Mouse (Mus musculus) midbrain, embryonic 15.5 days (tissue): ENCODE results near the gene Btbd9. TPM values are rescaled to one million over a fixed set of nuclear protein-coding genes. Genes with fewer than 3 reads are reported as not detected.

Source experiments
- ATAC-seq: fragments of 200-750 bp; cut with Nextera tagmentation; replicated peaks from 2 replicates; pipeline ENCODE4 v1.8.0; 2017; ENCODE audit warnings: moderate TSS enrichment
- H3K27ac ChIP-seq: fragments of 300-500 bp; sonication (generic); 2 replicates; pipeline ENCODE4 v1.5.1; 2015; ENCODE audit warnings: mild to moderate bottlenecking, inconsistent platforms
- H3K27me3 ChIP-seq: fragments of 300-500 bp; sonication (generic); replicated peaks from 2 replicates; pipeline ENCODE4 v1.6.1; 2015; ENCODE audit warnings: inconsistent platforms
- H3K36me3 ChIP-seq: fragments of 300-500 bp; sonication (generic); replicated peaks from 2 replicates; pipeline ENCODE4 v1.6.1; 2015; ENCODE audit warnings: inconsistent platforms
- H3K4me1 ChIP-seq: fragments of 300-500 bp; sonication (generic); 2 replicates; pipeline ENCODE4 v1.6.1; 2015; ENCODE audit warnings: inconsistent platforms
- H3K4me2 ChIP-seq: fragments of 300-500 bp; sonication (generic); 2 replicates; pipeline ENCODE4 v1.6.1; 2015; ENCODE audit warnings: inconsistent platforms, mild to moderate bottlenecking, moderate library complexity
- H3K4me3 ChIP-seq: fragments of 300-500 bp; sonication (generic); 2 replicates; pipeline ENCODE4 v1.5.1; 2015; ENCODE audit warnings: mild to moderate bottlenecking, inconsistent platforms
- H3K9ac ChIP-seq: fragments of 300-500 bp; sonication (generic); 2 replicates; pipeline ENCODE4 v1.6.1; 2015; ENCODE audit warnings: mild to moderate bottlenecking, inconsistent platforms
- H3K9me3 ChIP-seq: fragments of 300-500 bp; sonication (generic); 2 replicates; pipeline ENCODE4 v1.6.1; 2016; ENCODE audit warnings: inconsistent platforms
- WGBS: fragments of 180-500 bp; shearing (Covaris S2); methylation state at CpG from one replicate; pipeline ENCODE4 v1.1.7; 2015; ENCODE audit warnings: mixed read lengths; 5-methylcytosine and 5-hydroxymethylcytosine counted together
- polyA plus RNA-seq: library from polyadenylated mRNA; unstranded; fragments of >200 nt; fragmentation: Nextera tagmentation; extraction: Ambion mirVana; gene quantifications from 2 replicates; pipeline ENCODE4 v1.2.1, GENCODE M21; 2015

Btbd9 gene
- polyA plus RNA-seq, 1 experiment from 2014 or later, result 163 TPM

- Histone ChIP-seq H3K4me2 (no peak overlapping the region), H3K27me3 (no peaks in the 10 kb centered on the region), H3K9me3 (no peaks in the 10 kb centered on the region), H3K9ac (no peak overlapping the region), H3K4me3 (no peak overlapping the region), H3K4me1 (peaks cover 50% of the 10 kb centered on the region), H3K27ac (no peak overlapping the region), H3K36me3 (no peaks in the 10 kb centered on the region)
- ATAC-seq, result no peak
- WGBS, result 67% methylated on average over 10 of the region's 10 CpGs
Observed at GRCm38 (mm10) chr17:30245308-30245706, 331.0 kb downstream of the Btbd9 start.

DNA sequence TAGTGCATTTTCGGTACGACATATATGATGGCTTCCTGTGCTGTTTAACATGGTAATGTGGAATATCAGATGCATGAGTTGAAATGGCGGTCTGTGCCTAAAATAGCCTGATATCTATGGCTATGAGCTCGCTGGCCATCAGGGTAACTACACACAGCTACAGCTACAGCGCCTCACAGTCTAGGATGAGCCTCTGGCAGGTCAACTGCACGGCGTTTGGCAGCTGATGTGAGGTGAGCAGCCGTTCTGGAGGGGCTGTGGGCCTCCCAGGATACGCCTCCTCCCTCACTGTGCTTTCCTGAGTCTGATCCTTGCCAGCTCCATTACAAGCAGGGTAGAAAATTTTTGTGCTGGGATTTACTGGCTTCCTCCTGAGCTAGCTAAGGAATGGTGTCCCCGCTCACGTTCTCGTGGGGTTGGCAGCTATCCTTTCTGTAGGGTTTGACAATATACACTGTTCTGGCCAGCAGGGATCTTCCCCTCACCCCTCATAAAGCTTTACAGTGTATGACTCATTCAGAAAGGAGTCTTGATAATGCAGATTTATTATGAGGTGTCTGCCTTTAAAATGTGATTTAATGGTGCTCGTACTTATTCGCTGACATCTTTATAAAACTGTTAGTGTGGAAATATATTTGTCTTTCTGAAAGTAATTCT, 331.5 kb downstream of the Btbd9 start:
- Histone ChIP-seq H3K9me3 (no peaks in the 10 kb centered on the region), H3K27me3 (no peaks in the 10 kb centered on the region), H3K4me1 (peaks cover 47% of the 10 kb centered on the region), H3K27ac (peak overlapping the region; percentile 27; the same call in 1 of the 2 replicates), H3K4me3 (no peak overlapping the region), H3K4me2 (no peak overlapping the region), H3K36me3 (no peaks in the 10 kb centered on the region), H3K9ac (no peak overlapping the region)
- no peak for ATAC-seq
- 54% methylated on average over 14 of the region's 14 CpGs for WGBS

DNA sequence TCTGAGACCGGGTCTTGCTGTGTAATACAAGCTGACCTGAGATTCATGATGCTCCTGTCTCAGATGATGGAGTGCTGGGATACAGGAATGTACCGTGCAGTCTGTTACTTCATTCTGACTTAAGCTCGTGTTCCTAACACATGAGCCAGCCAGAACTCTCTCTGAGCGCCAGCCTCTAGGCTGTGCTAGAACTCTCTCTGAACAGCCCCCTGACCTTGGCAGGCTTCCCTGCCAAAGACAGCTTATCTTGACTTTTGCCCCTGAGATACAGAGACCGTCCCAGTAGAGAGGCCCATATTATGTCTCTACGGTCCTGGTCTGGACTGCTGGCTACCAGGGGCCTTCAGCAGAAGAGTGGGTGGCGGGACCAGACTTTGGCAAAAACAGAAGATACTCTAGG, 332.7 kb downstream of the Btbd9 start:
- no peak overlapping the region for H3K9ac ChIP-seq
- no peaks in the 10 kb centered on the region for H3K27me3 ChIP-seq
- H3K27ac ChIP-seq, result no peak overlapping the region
- no peak overlapping the region for H3K4me3 ChIP-seq
- peaks cover 47% of the 10 kb centered on the region for H3K4me1 ChIP-seq
- 83% methylated on average over 7 of the region's 7 CpGs for whole genome bisulfite sequencing
- ATAC-seq, result no peak
- H3K9me3 ChIP-seq, result no peaks in the 10 kb centered on the region
- no peak overlapping the region for H3K4me2 ChIP-seq
- no peaks in the 10 kb centered on the region for H3K36me3 ChIP-seq

- ATAC-seq, result no peak
- Histone ChIP-seq H3K36me3 (no peaks in the 10 kb centered on the region), H3K9ac (no peak overlapping the region), H3K4me3 (no peak overlapping the region), H3K4me2 (no peak overlapping the region), H3K27ac (no peak overlapping the region), H3K4me1 (peaks cover 47% of the 10 kb centered on the region), H3K9me3 (no peaks in the 10 kb centered on the region), H3K27me3 (no peaks in the 10 kb centered on the region)
- WGBS, result 94% methylated on average over 4 of the region's 4 CpGs
Observed at GRCm38 (mm10) chr17:30242647-30243046, 333.6 kb downstream of the Btbd9 start.

- 52% methylated on average over 17 of the region's 17 CpGs for WGBS
- H3K9ac ChIP-seq, result no peak overlapping the region
- H3K27ac ChIP-seq, result 0 out of 2 replicates have a peak overlapping the region, but pooled peaks have one; percentile 5
- H3K9me3 ChIP-seq, result no peaks in the 10 kb centered on the region
- no peak for ATAC-seq
- H3K36me3 ChIP-seq, result no peaks in the 10 kb centered on the region
- H3K4me2 ChIP-seq, result no peak overlapping the region
- H3K4me3 ChIP-seq, result no peak overlapping the region
- no peaks in the 10 kb centered on the region for H3K27me3 ChIP-seq
- peaks cover 52% of the 10 kb centered on the region for H3K4me1 ChIP-seq
Observed at GRCm38 (mm10) chr17:30241720-30242322, 334.5 kb downstream of the Btbd9 start.

- H3K27me3 ChIP-seq, result no peaks in the 10 kb centered on the region
- 68% methylated on average over 6 of the region's 6 CpGs for WGBS
- no peaks in the 10 kb centered on the region for H3K9me3 ChIP-seq
- H3K36me3 ChIP-seq, result no peaks in the 10 kb centered on the region
- H3K9ac ChIP-seq, result no peak overlapping the region
- 0 out of 2 replicates have a peak overlapping the region, but pooled peaks have one; percentile 5 for H3K27ac ChIP-seq
- ATAC-seq, result no peak
- no peak overlapping the region for H3K4me2 ChIP-seq
- peaks cover 55% of the 10 kb centered on the region for H3K4me1 ChIP-seq
- H3K4me3 ChIP-seq, result no peak overlapping the region
Observed at GRCm38 (mm10) chr17:30241061-30241460, 335.2 kb downstream of the Btbd9 start.

GRCm38 (mm10) chr17:30240659-30241058, 335.6 kb downstream of the Btbd9 start:
- Histone ChIP-seq H3K9ac (no peak overlapping the region), H3K27ac (no peak overlapping the region), H3K9me3 (no peaks in the 10 kb centered on the region), H3K4me2 (no peak overlapping the region), H3K4me3 (no peak overlapping the region), H3K36me3 (no peaks in the 10 kb centered on the region), H3K4me1 (peaks cover 53% of the 10 kb centered on the region), H3K27me3 (no peaks in the 10 kb centered on the region)
- 86% methylated on average over 4 of the region's 4 CpGs for WGBS
- no peak for ATAC-seq

DNA sequence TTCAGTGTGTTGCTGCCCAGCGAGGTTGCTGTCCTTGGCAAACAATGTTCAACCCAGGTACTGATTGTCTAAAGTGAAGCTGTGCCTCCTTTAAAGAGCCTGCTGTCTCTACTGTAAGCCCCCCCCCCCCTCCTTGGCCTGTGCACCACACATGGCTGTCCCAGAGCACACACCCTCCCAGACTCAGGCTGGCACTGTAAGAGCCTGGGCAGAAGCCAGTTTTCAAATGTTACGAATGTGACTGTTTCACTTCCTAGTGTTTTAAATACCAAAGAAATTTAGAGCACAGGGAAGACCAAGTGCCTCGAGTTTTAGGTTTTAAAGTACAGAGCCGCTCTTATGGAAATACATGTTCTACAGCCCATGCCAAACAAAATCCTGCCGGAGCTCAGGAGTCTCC, 336.8 kb downstream of the Btbd9 start:
- no peak for ATAC-seq
- Histone ChIP-seq H3K27ac (no peak overlapping the region), H3K4me3 (no peak overlapping the region), H3K4me1 (peaks cover 45% of the 10 kb centered on the region), H3K9ac (no peak overlapping the region), H3K27me3 (no peaks in the 10 kb centered on the region), H3K9me3 (no peaks in the 10 kb centered on the region), H3K4me2 (no peak overlapping the region), H3K36me3 (no peaks in the 10 kb centered on the region)
- 80% methylated on average over 5 of the region's 5 CpGs for WGBS

GRCm38 (mm10) chr17:30237600-30237999, 338.7 kb downstream of the Btbd9 start:
- WGBS, result 90% methylated on average over 7 of the region's 7 CpGs
- H3K4me1 ChIP-seq, result peaks cover 48% of the 10 kb centered on the region
- no peak for ATAC-seq

GRCm38 (mm10) chr17:30236611-30237010, 339.7 kb downstream of the Btbd9 start:
- Histone ChIP-seq H3K27ac (peak overlapping the region; percentile 9; the same call in 1 of the 2 replicates), H3K27me3 (no peaks in the 10 kb centered on the region), H3K36me3 (no peaks in the 10 kb centered on the region), H3K4me3 (no peak overlapping the region), H3K4me2 (no peak overlapping the region), H3K4me1 (peaks cover 43% of the 10 kb centered on the region), H3K9ac (no peak overlapping the region), H3K9me3 (no peaks in the 10 kb centered on the region)
- ATAC-seq, result 0 out of 2 replicates have a peak, but pooled peaks have one; percentile 58
- 42% methylated on average over 6 of the region's 6 CpGs for WGBS

More at GRCm38 (mm10) chr17:30237600-30237999, 338.7 kb downstream of the Btbd9 start:
- no peak overlapping the region for H3K4me2 ChIP-seq
- H3K36me3 ChIP-seq, result no peaks in the 10 kb centered on the region
- H3K27me3 ChIP-seq, result no peaks in the 10 kb centered on the region
- H3K4me3 ChIP-seq, result no peak overlapping the region
- no peak overlapping the region for H3K27ac ChIP-seq
- H3K9me3 ChIP-seq, result no peaks in the 10 kb centered on the region
- no peak overlapping the region for H3K9ac ChIP-seq

DNA sequence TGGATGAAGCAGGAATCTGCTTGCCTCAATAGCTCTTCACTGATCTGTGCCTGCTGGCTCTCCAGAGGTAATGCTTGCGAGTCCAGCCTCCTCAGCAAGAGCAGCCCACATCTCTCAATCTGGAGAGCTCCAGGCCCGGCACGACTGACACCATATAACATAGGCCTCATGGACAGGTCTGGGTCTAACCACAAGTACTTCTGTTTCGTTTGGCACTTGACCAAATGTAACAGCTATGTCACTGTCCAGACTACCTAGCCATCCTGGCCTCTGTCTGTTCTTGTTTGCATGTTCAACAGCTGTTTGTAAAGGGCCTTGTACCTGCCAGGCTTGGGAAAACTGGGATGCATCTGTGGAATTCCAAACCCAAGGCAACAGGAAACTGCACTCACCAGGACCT, 340.9 kb downstream of the Btbd9 start:
- H3K4me1 ChIP-seq, result peaks cover 31% of the 10 kb centered on the region
- H3K27ac ChIP-seq, result no peak overlapping the region
- no peak overlapping the region for H3K4me3 ChIP-seq
- no peak overlapping the region for H3K4me2 ChIP-seq
- H3K9ac ChIP-seq, result no peak overlapping the region
- no peaks in the 10 kb centered on the region for H3K9me3 ChIP-seq
- no peak for ATAC-seq
- H3K36me3 ChIP-seq, result no peaks in the 10 kb centered on the region
- no peaks in the 10 kb centered on the region for H3K27me3 ChIP-seq
- 79% methylated on average over 4 of the region's 4 CpGs for WGBS

- H3K27ac ChIP-seq, result peak overlapping the region; percentile 25; the same call in 1 of the 2 replicates
- no peak overlapping the region for H3K4me3 ChIP-seq
- WGBS, result 36% methylated on average over 4 of the region's 4 CpGs
- no peak overlapping the region for H3K9ac ChIP-seq
- peak; percentile 57; the same call in 1 of the 2 replicates for ATAC-seq
- no peaks in the 10 kb centered on the region for H3K36me3 ChIP-seq
- peaks cover 41% of the 10 kb centered on the region for H3K4me1 ChIP-seq
- H3K27me3 ChIP-seq, result no peaks in the 10 kb centered on the region
- no peaks in the 10 kb centered on the region for H3K9me3 ChIP-seq
- H3K4me2 ChIP-seq, result no peak overlapping the region
Observed at GRCm38 (mm10) chr17:30232698-30233097, 343.6 kb downstream of the Btbd9 start.

GRCm38 (mm10) chr17:30231483-30231882, 344.8 kb downstream of the Btbd9 start:
- H3K27me3 ChIP-seq, result no peaks in the 10 kb centered on the region
- H3K36me3 ChIP-seq, result no peaks in the 10 kb centered on the region
- no peak overlapping the region for H3K27ac ChIP-seq
- no peak overlapping the region for H3K9ac ChIP-seq
- ATAC-seq, result no peak
- WGBS, result 97% methylated on average over 1 of the region's 1 CpGs
- no peaks in the 10 kb centered on the region for H3K9me3 ChIP-seq
- peaks cover 33% of the 10 kb centered on the region for H3K4me1 ChIP-seq
- no peak overlapping the region for H3K4me2 ChIP-seq
- no peak overlapping the region for H3K4me3 ChIP-seq
